Mouse (Mus musculus) cortical plate, adult 2 months (tissue): Measurements from ENCODE around the gene Aaed1. TPM values are rescaled to one million over a fixed set of nuclear protein-coding genes. Genes with fewer than 3 reads are reported as not detected.
"Not testable (repeated sequence)": the region's sequence is repeated elsewhere in the genome, so short reads cannot be mapped to it uniquely, and the experiment has no call there.

Experiments used
- H3K27ac ChIP-seq: fragments of 200-500 bp; 2 replicates; pipeline ENCODE4 v1.5.1; 2012; ENCODE audit warnings: low read length, control low read depth, inconsistent platforms; ENCODE audit not compliant: insufficient read depth
- H3K4me1 ChIP-seq: fragments of 200-500 bp; 2 replicates; pipeline ENCODE4 v1.6.1; 2011; ENCODE audit warnings: low read length; ENCODE audit not compliant: control insufficient read depth, insufficient read depth
- H3K4me3 ChIP-seq: fragments of 200-500 bp; 2 replicates; pipeline ENCODE4 v1.5.1; 2011; ENCODE audit warnings: mild to moderate bottlenecking, low read length, control low read depth; ENCODE audit not compliant: insufficient read depth
- CTCF ChIP-seq: fragments of 200-500 bp; IDR thresholded peaks from 2 replicates; pipeline ENCODE4 v1.5.1; 2011; ENCODE audit warnings: mild to moderate bottlenecking, control low read depth, low read length; ENCODE audit not compliant: insufficient read depth; ENCODE audit errors: extremely low read depth
- POLR2A ChIP-seq: fragments of 200-500 bp; IDR thresholded peaks from 2 replicates; pipeline ENCODE4 v1.6.1; 2011; ENCODE audit warnings: mild to moderate bottlenecking, low read length, control low read depth; ENCODE audit not compliant: insufficient read depth; ENCODE audit errors: extremely low read depth
- polyA plus RNA-seq: library from polyadenylated mRNA; depleted of rRNA; stranded (reverse); fragments of >200 nt; gene quantifications from 2 replicates; pipeline ENCODE4 v1.2.3, GENCODE M21; 2012

Gene Aaed1
- polyA plus RNA-seq, 1 experiment: 12.2 TPM

GRCm38 (mm10) chr13:64257814-64258515 lies 54.5 kb downstream of the Aaed1 start:
- H3K4me1 ChIP-seq: peaks cover 2% of the 10 kb centered on the region; the same call in 1 of the 2 replicates
- TF ChIP-seq CTCF (no peak), POLR2A (no peak)
- no peak overlapping the region for H3K4me3 ChIP-seq
- H3K27ac ChIP-seq: no peak overlapping the region

GRCm38 (mm10) chr13:64257010-64257813 lies 55.3 kb downstream of the Aaed1 start:
- TF ChIP-seq CTCF (no peak), POLR2A (no peak)
- no peak overlapping the region for H3K27ac ChIP-seq

GRCm38 (mm10) chr13:64254185-64254584 lies 58.3 kb downstream of the Aaed1 start:
- H3K4me3 ChIP-seq, H3K27ac ChIP-seq, H3K4me1 ChIP-seq: not testable (repeated sequence)

More at GRCm38 (mm10) chr13:64257010-64257813, 55.3 kb downstream of the Aaed1 start:
- Histone ChIP-seq H3K4me3 (no peak overlapping the region), H3K4me1 (peaks cover 2% of the 10 kb centered on the region; the same call in 1 of the 2 replicates)

GRCm38 (mm10) chr13:64253697-64254096 lies 58.8 kb downstream of the Aaed1 start:
- TF ChIP-seq CTCF (no peak), POLR2A (no peak)
- Histone ChIP-seq H3K27ac (no peak overlapping the region), H3K4me3 (no peak overlapping the region), H3K4me1 (no peaks in the 10 kb centered on the region)

- no peak for TF ChIP-seq CTCF
- TF ChIP-seq POLR2A: no peak
- Histone ChIP-seq H3K27ac (no peak overlapping the region), H3K4me3 (no peak overlapping the region), H3K4me1 (no peaks in the 10 kb centered on the region)
Measured at GRCm38 (mm10) chr13:64252147-64252546, 60.4 kb downstream of the Aaed1 start.

- TF ChIP-seq POLR2A: no peak
- peak; percentile 53; the same call in 1 of the 2 replicates for TF ChIP-seq CTCF
- H3K4me3 ChIP-seq: no peak overlapping the region
- no peaks in the 10 kb centered on the region for H3K4me1 ChIP-seq
- H3K27ac ChIP-seq: no peak overlapping the region
Measured at GRCm38 (mm10) chr13:64250363-64250762, 62.1 kb downstream of the Aaed1 start.

- Histone ChIP-seq H3K27ac (no peak overlapping the region), H3K4me1 (no peaks in the 10 kb centered on the region), H3K4me3 (peak overlapping the region; percentile 34)
- no peak for TF ChIP-seq POLR2A
- TF ChIP-seq CTCF: peak; percentile 61
Measured at GRCm38 (mm10) chr13:64248775-64249524, 63.6 kb downstream of the Aaed1 start.

GRCm38 (mm10) chr13:64248161-64248774 lies 64.2 kb downstream of the Aaed1 start:
- TF ChIP-seq CTCF (no peak), POLR2A (no peak)
- Histone ChIP-seq H3K27ac (no peak overlapping the region), H3K4me1 (no peaks in the 10 kb centered on the region), H3K4me3 (peak overlapping the region; percentile 34)

- TF ChIP-seq POLR2A (no peak), CTCF (no peak)
- no peak overlapping the region for H3K4me3 ChIP-seq
- H3K4me1 ChIP-seq: no peaks in the 10 kb centered on the region
- H3K27ac ChIP-seq: no peak overlapping the region
Measured at GRCm38 (mm10) chr13:64246106-64246505, 66.4 kb downstream of the Aaed1 start.
